Mouse (Mus musculus) embryonic stem cell, embryonic (primary cell): ENCODE results near the gene Mkks.
"Not testable (repeated sequence)": the region's sequence is repeated elsewhere in the genome, so short reads cannot be mapped to it uniquely, and the experiment has no call there.

Experiments
- CTCF ChIA-PET, 4 experiments: fragments of 300-600 bp in 2 of 4; fragments of 350-600 bp in 2 of 4; sonication (Branson Sonifier 250); formaldehyde crosslinking; loops; one replicate each; lab custom pipeline; 2022; ENCODE audit warnings: inconsistent platforms in 2 of 4; lab: Charles Lee
- POLR2A ChIA-PET, 4 experiments: fragments of 300-600 bp in 2 of 4; fragments of 350-600 bp in 2 of 4; sonication (Branson Sonifier 250); formaldehyde crosslinking; loops; one replicate each; lab custom pipeline; 2022; ENCODE audit warnings: antibody characterized with exemption in 4 of 4, inconsistent platforms in 1 of 4; lab: Charles Lee

Mkks gene

DNA sequence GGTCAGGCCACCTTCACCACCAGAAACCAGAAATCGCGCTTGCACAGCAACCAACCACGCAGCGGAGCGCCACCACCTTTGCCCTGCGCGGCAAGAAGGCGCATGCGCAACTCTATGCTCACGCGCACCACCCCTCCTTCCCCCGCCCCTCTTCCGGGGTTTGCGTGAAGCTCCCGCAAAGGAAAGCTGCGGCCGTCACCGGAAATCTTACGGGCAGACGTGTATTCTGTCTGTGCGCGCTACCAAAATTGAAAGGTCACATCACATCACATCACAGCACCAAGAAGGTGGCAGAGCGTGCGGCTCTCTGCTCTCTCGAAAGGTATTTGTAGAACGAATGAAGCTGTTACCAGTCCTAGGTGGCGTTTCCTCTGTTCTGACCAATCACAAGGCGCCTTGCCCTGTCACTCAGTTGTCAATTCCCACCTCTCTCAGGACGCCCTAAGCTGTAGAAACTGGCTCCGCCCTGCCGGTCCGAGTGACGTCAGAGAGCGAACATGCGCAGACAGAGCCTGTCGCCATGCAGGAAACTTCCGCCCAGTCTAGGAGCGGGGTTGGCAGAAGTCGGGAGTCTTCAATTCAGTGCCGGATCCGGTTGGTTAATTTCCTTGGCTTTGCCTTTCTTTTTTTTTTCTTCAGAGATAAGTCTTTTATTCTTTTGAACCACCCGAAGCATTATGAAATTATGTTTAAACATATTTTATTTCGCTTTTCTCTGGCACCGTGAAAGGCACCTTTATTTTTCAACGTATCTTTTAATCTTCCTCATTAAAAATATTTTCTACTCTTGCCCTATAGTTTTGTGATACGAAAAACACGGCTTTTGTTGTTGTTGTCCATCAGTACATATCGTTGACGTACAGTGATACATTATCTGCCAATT is at the start of gene Mkks, which contains the start of the genes Slx4ip and AL731706.1:
Gene Mkks (minus strand): TSS at position 322 of the 883 bp plus-strand sequence.
Gene Slx4ip (plus strand): TSS at position 151 of the 883 bp plus-strand sequence.
Gene AL731706.1 (minus strand): TSS at position 322 of the 883 bp plus-strand sequence.
- CTCF ChIA-PET, result interaction anchor here in 2 of 4 experiments (0.6 to 0.8 kb wide), 2 partner anchors 21 to 838 kb away, joined by 3 read pairs; no protein-coding TSS in a partner anchor
- POLR2A ChIA-PET, result interaction anchor here in 3 of 4 experiments (0.5 to 3.8 kb wide), 97 partner anchors 9 to 1245 kb away, joined by 3 to 34 read pairs (median 4); partner anchors contain the start of genes Jag1 (in 3 of the 3), Snap25 (in 3 of the 3) and Plcb4 (in 1 of the 3)

DNA sequence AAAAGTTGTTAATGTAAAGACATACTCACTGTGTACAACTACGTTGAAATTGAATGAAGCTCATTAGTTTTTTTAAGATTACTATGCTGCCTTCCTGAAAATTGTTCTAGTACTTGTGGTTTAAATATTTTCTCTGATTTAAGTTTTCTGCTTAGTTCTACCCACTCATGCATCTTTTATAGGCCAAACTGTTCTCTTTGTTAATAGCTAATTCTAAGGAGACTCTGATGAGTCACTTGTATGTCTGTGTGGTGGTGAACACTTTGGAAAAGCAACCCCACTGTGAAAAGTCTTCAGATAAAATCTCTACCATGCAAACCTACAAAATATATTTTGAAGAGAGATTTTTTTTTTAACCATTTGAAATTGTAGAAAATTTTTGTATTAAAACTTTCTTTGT is 47.1 kb upstream of the Mkks start:
- POLR2A ChIA-PET, result interaction anchor here in 1 of 4 experiments (1.6 kb wide), 1 partner anchor 26 kb away, joined by 4 read pairs; no protein-coding TSS in a partner anchor
- CTCF ChIA-PET, result no interaction called here

DNA sequence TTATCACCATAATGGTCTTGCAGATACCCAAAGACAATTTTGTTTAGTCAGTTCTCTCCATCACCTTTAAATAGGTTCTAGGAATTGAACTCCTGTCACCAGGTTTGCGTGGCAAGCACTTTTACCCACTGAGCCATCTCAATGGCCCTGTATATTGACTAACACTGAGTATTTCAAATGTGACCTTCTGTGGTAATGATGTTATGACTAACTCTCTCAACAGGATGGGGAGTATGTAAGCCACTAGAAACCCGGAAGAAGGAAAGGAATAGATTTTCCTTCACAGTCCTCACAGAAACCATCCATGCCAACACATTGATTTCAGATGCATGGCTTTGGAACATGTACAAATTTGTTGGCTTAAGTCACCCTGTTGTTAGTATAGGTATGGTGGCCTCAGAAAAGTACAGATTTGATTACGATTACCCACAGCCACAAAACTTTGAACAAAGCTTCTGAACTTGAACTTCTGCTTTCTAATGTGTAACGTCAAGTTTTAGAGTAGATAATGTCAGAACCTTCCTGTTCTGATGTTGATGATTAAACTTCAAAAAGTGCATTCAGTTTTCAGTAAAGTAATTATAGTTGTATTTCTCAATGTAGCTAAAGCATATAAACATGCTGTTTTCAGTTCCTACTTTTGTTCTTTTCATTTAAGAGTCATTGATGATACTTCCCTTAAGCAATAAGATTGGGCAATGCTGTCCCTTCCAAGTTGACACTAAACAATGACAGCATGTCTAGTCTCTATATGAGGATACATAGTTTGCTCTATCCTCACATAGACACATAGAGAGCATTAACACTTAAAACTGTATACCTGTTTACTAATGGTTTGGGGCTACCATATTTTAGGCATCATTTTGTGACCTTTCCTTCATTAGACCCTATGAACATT is 45.5 kb upstream of the Mkks start:
- ChIA-PET POLR2A (interaction anchor here in 1 of 4 experiments (1.4 kb wide), 1 partner anchor 46 kb away, joined by 4 read pairs; the partner anchor contains the start of genes AL731706.1, Mkks and Slx4ip), CTCF (no interaction called here)

DNA sequence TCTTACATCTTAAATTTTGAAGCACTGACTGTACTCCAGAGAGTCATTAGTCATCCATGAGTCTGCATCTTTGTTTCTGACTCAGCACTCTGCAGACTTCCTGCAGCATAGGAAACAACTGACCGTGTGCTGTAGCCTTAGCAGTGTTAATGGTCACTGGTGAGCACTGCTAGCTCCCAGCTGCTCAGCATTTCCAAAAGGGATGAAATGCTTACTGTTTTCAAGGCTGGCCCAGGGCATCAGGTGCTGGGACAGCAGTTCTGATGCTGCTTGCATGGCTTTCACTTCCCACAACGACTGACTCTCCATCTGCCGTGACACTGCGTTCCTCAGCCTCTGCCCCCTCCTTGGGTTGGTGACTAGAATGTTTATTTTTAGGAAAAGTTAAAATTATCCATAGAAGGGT is 29.8 kb upstream of the Mkks start:
- ChIA-PET CTCF (no interaction called here), POLR2A (interaction anchor here in 1 of 4 experiments (2.3 kb wide), 1 partner anchor 30 kb away, joined by 22 read pairs; the partner anchor contains the start of genes AL731706.1, Mkks and Slx4ip)

DNA sequence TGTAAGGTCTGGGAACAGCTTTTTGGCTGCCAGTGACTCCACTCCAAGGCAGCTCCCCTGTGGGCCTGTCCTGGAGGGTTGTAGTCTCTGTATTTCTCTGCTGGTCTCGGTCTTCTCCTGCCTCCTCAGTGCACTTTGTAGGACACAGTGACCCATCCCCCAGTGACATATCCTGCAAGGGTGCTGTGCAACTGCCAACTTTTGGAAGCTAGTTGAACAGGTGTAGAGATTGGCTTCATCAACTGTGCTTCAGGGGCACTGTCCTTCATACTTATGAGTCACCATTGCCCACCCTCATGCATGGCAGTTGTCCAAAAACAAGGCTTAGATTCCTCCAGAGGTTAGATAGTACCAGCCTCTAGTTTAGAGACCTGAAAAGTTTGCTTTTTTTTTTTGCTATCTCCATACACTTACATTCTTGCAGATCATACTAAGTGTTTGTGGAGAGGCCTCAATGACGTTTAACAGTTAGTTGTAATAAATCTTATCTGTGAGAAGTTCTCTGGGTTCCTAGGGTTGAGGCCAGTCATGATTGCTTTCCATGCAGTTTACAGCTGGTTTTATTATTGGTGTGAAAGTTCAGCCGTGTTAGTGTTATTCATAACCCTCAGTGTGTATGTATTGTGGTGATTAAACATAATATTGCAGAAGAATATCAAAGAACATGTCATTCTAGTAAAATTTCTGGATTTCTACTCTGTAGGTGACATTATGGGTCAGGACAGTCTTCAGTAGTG is 29.2 kb upstream of the Mkks start:
- CTCF ChIA-PET, result no interaction called here

DNA sequence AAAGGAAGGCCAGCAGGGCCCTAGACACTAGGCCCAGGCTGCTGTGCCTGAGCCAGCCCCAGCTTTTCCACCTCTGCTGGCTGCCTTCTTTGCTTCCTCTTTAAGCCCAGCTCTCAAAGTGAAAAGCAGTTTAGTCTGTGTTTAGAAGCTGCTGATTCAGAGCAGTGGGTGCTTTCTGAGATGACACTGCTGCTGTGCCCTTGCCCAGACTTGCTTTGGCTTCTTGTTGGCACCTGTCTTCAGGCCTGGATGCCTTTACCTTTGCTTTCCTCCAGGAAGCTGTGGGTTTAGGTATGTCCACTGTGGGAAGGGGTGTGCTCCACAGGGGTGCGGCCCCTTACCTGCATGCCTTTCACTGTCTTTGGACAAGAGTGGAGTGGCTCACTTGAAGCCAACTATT is 28.2 kb upstream of the Mkks start:
- ChIA-PET POLR2A (interaction anchor here in 3 of 4 experiments (0.5 to 2.3 kb wide), 5 partner anchors 19 to 28 kb away, joined by 4 to 22 read pairs (median 6); partner anchors contain the start of genes AL731706.1 (in 2 of the 3), Mkks (in 2 of the 3) and Slx4ip (in 2 of the 3)), CTCF (interaction anchor here in 1 of 4 experiments (0.6 kb wide), 1 partner anchor 433 kb away, joined by 3 read pairs; no protein-coding TSS in a partner anchor)

More for the DNA sequence above, 29.2 kb upstream of the Mkks start:
- POLR2A ChIA-PET, result interaction anchor here in 3 of 4 experiments (1.1 to 2.3 kb wide), 5 partner anchors 20 to 30 kb away, joined by 4 to 22 read pairs (median 6); partner anchors contain the start of genes AL731706.1 (in 3 of the 3), Mkks (in 3 of the 3) and Slx4ip (in 3 of the 3)

DNA sequence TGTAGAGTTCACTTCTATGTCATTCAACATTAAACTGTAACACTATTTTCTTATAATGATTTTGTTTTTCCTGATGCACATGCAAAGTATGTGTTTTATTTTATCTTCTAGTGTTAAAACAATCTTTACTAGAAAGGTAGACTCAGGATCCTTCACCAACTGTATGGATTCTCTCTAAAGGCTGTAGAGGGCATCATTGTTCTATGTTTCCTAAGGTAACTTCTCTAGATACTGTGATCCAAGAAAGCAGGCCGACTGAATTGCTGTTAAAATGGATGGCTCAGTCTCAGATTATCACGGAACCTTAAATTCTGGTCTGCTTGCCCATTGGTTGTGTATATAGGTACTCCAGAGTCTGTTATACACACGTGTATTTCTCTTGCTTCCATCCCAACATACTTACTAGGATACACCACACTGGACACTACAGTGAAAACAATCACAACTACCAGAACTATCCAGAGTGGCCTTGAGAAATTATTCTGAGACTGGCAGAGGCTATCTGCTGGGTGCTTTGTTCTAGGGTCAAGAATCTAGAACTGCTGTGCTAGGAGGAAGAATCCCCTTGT is 23.2 kb upstream of the Mkks start:
- ChIA-PET POLR2A (no interaction called here), CTCF (no interaction called here)

DNA sequence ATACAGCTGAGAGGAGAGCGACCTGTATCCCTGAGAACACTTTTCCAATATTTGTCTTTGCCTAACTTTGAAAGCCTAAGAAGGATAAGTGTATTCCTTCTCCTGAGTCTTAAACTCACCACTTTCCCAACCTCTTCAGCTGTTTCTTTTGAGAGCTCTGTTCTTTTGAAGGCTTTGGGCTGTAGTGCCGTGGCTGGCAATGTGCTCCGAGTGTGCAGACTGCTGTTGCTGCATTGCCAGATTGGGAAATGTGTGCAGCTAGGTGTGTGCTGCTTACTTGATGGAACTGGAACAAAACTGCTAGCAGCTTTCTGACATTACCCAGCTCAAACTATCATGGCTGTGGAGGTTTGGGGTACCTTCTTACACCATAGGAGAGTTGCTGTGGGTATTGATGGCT is 21.8 kb upstream of the Mkks start:
- ChIA-PET POLR2A (interaction anchor here in 2 of 4 experiments (0.5 to 2.4 kb wide), 4 partner anchors 21 to 886 kb away, joined by 4 to 11 read pairs (median 6); partner anchors contain the start of genes AL731706.1 (in 2 of the 2), Mkks (in 2 of the 2) and Slx4ip (in 2 of the 2)), CTCF (no interaction called here)

DNA sequence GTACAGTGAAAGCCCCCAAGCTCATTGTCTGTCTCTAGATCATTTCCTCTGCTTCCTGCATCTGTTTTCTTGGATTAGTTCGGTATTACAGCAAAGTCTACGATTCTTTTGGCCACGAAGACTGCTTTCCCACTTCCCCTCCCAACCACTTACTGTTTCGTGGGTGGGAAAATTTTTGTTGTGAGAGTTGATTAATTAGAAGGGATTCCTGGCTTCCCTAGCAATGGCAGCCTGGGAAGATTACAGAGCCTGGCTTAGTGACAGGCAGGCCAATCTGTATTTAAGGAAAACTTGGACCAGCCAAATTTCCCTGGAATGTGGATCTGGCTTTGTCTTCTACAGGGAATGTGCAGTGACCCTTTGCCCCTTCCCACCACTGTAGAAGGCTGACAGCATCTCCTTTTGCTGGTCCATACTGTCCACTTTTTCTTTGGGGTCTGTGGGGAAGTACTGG is 20.8 kb upstream of the Mkks start:
- CTCF ChIA-PET, result no interaction called here
- POLR2A ChIA-PET, result interaction anchor here in 3 of 4 experiments (0.8 to 2.4 kb wide), 5 partner anchors 19 to 27 kb away, joined by 3 to 11 read pairs (median 4); partner anchors contain the start of genes AL731706.1 (in 3 of the 3), Mkks (in 3 of the 3) and Slx4ip (in 2 of the 3)

DNA sequence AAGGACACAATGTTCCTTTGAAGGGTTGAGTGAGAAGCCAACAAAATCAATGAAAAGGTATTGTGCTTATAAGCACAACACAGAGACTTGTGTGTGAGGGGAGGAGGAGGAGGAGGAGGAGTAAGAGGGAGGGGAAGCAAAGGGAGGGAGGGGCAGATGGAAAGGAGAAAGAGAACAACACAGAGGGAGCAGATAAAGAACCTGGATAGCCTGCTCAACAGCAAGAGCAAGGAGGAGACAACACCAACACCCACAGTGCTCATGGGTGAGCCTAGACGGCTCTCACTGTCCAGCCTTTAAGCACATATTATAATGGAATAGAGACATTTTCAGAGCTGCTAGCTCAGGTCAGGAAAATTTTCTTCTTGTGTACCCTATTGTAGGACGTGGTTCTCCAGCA is 18.1 kb upstream of the Mkks start:
- POLR2A ChIA-PET, result interaction anchor here in 1 of 4 experiments (1.1 kb wide), 1 partner anchor 17 kb away, joined by 3 read pairs; no protein-coding TSS in a partner anchor
- CTCF ChIA-PET, result no interaction called here

DNA sequence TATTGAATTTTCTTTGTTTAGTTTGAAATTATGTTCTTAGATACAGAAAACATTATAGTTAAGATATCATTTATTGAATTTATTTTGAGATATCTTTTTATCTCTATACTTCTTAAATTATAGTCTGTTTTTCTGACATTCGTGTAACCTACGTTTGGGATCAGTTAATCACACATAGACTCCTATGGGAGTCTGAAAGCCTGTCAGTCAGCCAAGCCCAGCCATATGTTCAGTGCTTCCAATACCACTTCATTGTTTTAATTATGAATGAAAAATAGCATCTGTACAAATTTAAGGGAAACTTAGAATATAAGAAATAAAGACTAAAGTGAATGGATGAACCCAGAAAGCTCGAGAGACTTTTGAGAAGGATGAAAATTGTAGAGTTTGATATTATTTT is 17.4 kb upstream of the Mkks start:
- ChIA-PET POLR2A (no interaction called here), CTCF (no interaction called here)

DNA sequence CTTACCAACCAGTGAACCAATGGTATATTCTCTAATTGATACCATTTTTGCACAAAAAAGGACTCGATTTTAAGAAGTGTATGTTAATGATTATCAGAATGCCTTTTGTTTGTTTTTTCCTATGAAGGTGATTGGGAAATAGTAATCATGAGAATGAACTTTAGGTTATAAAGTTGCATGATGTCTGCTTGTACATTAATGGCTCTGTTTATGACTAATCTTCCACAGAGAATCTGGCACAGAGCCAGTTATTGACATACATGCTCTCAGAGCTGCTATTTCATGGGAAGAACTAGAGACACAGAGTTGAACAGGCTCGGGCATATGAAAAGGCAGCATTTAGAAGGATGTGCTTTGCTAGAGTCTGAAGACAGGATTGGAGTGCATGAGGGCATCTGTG is 4.9 kb upstream of the Mkks start:
- ChIA-PET CTCF (no interaction called here), POLR2A (no interaction called here)

DNA sequence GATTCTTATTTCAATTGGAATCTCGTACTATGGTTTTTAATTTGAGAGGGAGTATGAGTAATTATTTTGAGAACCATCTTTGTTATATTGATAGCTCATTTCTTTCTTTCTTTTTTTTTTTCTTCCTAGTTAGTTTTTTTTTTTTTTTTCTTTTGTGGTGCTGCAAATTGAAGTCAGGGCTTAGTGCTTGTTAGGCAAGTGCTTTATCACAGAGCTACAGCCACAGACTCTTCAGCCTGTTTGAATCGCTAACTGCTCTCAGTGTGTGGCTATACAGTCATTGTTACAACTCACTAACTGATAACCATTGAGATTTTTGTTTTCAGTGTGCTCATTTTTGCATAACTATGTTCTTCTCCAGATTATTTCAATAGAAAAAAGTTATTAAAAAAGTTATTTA is 3.3 kb upstream of the Mkks start:
- CTCF ChIA-PET, result no interaction called here
- POLR2A ChIA-PET, result interaction anchor here in 1 of 4 experiments (0.6 to 0.7 kb wide), 2 partner anchors 293 to 1369 kb away, joined by 3 read pairs; no protein-coding TSS in a partner anchor

DNA sequence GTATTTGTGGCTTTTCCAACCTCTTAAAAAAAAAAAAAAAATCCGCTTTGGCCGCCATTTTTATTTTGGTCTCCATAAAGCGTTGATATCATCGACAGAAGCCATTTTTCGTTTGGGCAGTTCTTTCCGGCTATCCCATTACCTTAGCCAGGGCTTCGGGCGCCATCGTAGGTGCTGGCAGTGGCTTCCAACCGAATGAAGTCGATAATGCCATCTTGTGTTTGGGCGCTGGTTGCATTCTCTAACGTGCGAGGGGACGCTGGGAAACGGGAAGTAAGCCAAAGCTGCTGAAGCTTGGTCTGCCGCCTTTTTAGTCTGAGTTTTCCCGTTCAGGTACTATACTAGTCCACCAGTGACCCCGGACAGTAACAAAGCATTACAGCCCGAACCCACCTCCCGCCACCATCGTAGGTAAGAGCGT is 772 bp upstream of the Mkks start:
- CTCF ChIA-PET, result interaction anchor here in 1 of 4 experiments (0.8 kb wide), 1 partner anchor 21 kb away, joined by 3 read pairs; no protein-coding TSS in a partner anchor

DNA sequence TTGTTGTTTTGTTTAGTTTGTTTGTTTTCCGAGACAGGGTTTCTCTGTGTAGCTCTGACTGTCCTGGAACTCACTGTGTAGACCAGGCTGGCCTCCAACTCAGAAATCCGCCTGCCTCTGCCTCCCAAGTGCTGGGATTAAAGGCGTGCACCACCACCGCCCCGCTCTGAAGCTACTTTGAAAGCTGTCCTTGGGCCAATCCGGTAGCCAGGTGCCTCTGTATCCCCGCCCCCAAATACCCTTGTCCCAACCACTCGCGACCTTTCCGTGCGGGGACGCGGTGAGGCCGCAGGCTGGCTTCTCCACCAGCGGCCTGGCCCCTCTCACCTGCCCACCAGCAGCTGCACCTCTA is 497 bp downstream of the Mkks start:
- CTCF ChIA-PET, result not testable (repeated sequence)
- POLR2A ChIA-PET, result interaction anchor here in 3 of 4 experiments (0.6 to 3.8 kb wide), 85 partner anchors 9 to 1244 kb away, joined by 3 to 34 read pairs (median 4); partner anchors contain the start of genes Jag1 (in 3 of the 3), Snap25 (in 3 of the 3) and Plcb4 (in 1 of the 3)

More for the DNA sequence above, 772 bp upstream of the Mkks start:
- POLR2A ChIA-PET, result interaction anchor here in 3 of 4 experiments (0.6 to 3.8 kb wide), 58 partner anchors 8 to 1235 kb away, joined by 3 to 34 read pairs (median 6); partner anchors contain the start of genes Snap25 (in 3 of the 3) and Jag1 (in 2 of the 3)

DNA sequence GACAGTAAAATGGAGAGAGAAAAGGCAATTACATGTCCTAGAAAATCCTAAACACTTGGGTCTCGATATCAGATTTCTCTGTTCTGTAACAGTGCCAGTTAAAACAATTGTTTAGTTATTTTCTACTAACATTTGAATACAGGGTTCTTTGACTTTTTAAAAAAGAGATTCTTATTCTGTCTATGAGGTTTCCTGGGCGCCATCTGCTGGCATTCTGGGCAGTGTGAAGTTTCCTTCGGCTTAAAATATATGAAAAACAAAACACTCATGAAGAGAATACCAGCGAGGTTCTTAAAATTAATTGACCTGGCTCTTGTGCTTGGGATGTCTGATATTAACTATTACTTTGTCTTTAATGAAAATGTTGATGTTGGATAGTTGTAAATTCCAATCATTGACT is 4.3 kb downstream of the Mkks start:
- CTCF ChIA-PET, result no interaction called here
- POLR2A ChIA-PET, result interaction anchor here in 1 of 4 experiments (1.4 kb wide), 1 partner anchor 31 kb away, joined by 3 read pairs; no protein-coding TSS in a partner anchor

DNA sequence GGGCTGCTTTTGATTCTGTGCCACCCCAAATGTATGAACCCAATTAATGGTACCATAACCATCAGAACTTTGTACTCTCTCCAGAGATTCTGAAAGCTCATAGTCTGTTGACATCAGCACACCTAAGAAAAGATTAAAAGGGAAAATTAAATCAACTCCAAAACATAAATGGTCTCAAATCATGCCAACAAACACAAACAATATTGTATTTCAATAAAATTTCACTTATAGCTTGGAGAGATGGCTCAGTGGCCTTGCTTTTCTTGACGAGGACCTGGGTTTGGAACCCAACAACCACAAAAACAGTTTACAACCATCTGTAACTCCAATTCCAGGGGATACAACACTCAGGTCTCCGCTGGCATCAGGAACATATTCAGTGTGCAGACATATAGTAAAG is 5.6 kb downstream of the Mkks start, which contains the start of gene AL731706.2:
Gene AL731706.2 (minus strand): TSS at position 101 of the 400 bp plus-strand sequence.
- POLR2A ChIA-PET, result no interaction called here
- CTCF ChIA-PET, result no interaction called here
